Mouse (Mus musculus) intestine, postnatal 0 days (tissue): ENCODE results near the gene Hist2h2aa2. TPM values are rescaled to one million over a fixed set of nuclear protein-coding genes. Genes with fewer than 3 reads are reported as not detected.

Experiments used
- ATAC-seq: fragments of 200-750 bp; cut with Nextera tagmentation; 2 replicates; pipeline ENCODE4 v1.8.0; 2017; ENCODE audit warnings: mild to moderate bottlenecking, moderate TSS enrichment, moderate library complexity
- H3K27ac ChIP-seq: fragments of 300-500 bp; sonication (generic); 2 replicates; pipeline ENCODE4 v1.5.1; 2014; ENCODE audit warnings: mild to moderate bottlenecking, low read depth, low read length, moderate library complexity
- H3K27me3 ChIP-seq: fragments of 300-500 bp; sonication (generic); replicated peaks from 2 replicates; pipeline ENCODE4 v1.6.1; 2014; ENCODE audit warnings: low read length, mixed read lengths; ENCODE audit not compliant: control insufficient read depth, insufficient read depth
- H3K36me3 ChIP-seq: fragments of 300-500 bp; sonication (generic); 2 replicates; pipeline ENCODE4 v1.6.1; 2014; ENCODE audit warnings: mild to moderate bottlenecking, moderate library complexity; ENCODE audit not compliant: control insufficient read depth, insufficient read depth
- H3K4me1 ChIP-seq: fragments of 300-500 bp; sonication (generic); replicated peaks from 2 replicates; pipeline ENCODE4 v1.6.1; 2014; ENCODE audit warnings: antibody characterized with exemption, low read length, mixed read lengths; ENCODE audit not compliant: control insufficient read depth, insufficient read depth
- H3K4me2 ChIP-seq: fragments of 300-500 bp; sonication (generic); replicated peaks from 2 replicates; pipeline ENCODE4 v1.6.1; 2014; ENCODE audit warnings: low read depth, mild to moderate bottlenecking, moderate library complexity
- H3K4me3 ChIP-seq: fragments of 300-500 bp; sonication (generic); 2 replicates; pipeline ENCODE4 v1.5.1; 2014; ENCODE audit warnings: low read depth, low read length
- H3K9ac ChIP-seq: fragments of 300-500 bp; sonication (generic); 2 replicates; pipeline ENCODE4 v1.6.1; 2014; ENCODE audit warnings: mild to moderate bottlenecking, low read depth, low read length
- H3K9me3 ChIP-seq: fragments of 300-500 bp; sonication (generic); 2 replicates; pipeline ENCODE4 v1.6.1; 2016; ENCODE audit warnings: mixed run types; ENCODE audit not compliant: control insufficient read depth
- CTCF ChIP-seq: sonication (generic); IDR thresholded peaks from 2 replicates; pipeline ENCODE4 v1.5.1; 2016; ENCODE audit warnings: low read depth, mild to moderate bottlenecking, control low read depth, antibody characterized with exemption, moderate library complexity
- WGBS: fragments of 180-500 bp; shearing (Covaris S2); extraction: QIAGEN DNeasy Blood & Tissue Kit; methylation state at CpG from one replicate; pipeline ENCODE4 v1.1.7; 2014; 5-methylcytosine and 5-hydroxymethylcytosine counted together
- polyA plus RNA-seq: library from polyadenylated mRNA; unstranded; fragments of >200 nt; fragmentation: Nextera tagmentation; extraction: Ambion mirVana; gene quantifications from 2 replicates; pipeline ENCODE4 v1.2.1, GENCODE M21; 2015

Hist2h2aa2 gene
- polyA plus RNA-seq, 1 experiment from 2014 or later = 87.4 TPM

DNA sequence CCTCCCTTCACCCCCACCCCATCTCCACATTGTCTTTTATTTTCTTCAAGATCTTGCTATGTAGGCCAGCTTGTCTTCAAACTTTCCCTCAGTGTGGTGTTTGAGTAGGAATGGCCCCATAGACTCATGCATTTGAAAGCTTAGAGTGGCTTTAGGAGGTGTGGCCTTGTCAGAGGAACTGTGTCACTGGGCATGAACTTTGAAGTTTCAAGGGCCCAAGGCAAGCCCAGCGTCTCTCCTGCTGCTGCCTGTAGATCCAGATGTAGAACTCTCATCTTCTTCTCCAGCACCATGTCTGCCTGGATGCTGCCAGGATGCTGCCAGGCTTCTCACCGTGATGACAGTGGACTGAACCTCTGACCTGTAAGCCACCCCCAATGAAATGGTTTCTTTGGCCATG lies 11.2 kb downstream of the Hist2h2aa2 start:
- Histone ChIP-seq H3K27ac (no peak overlapping the region), H3K4me3 (no peak overlapping the region), H3K9me3 (no peaks in the 10 kb centered on the region), H3K4me2 (no peak overlapping the region), H3K27me3 (no peaks in the 10 kb centered on the region), H3K36me3 (no peaks in the 10 kb centered on the region), H3K9ac (no peak overlapping the region), H3K4me1 (peaks cover 3% of the 10 kb centered on the region; the same call in 1 of the 2 replicates)
- no peak for ATAC-seq
- TF ChIP-seq CTCF = no peak
- WGBS = 47% methylated on average over 2 of the region's 2 CpGs

- no peak for TF ChIP-seq CTCF
- ATAC-seq = 0 out of 2 replicates have a peak, but pooled peaks have one; percentile 9
- Histone ChIP-seq H3K9me3 (no peaks in the 10 kb centered on the region), H3K27me3 (no peaks in the 10 kb centered on the region), H3K4me3 (no peak overlapping the region), H3K36me3 (no peaks in the 10 kb centered on the region), H3K9ac (no peak overlapping the region), H3K4me1 (peaks cover 3% of the 10 kb centered on the region; the same call in 1 of the 2 replicates), H3K27ac (no peak overlapping the region), H3K4me2 (no peak overlapping the region)
- 53% methylated on average over 8 of the region's 8 CpGs for WGBS
These were observed 13.1 kb downstream of the Hist2h2aa2 start for GRCm38 (mm10) chr3:96226695-96227648.

- H3K4me2 ChIP-seq = no peak overlapping the region
- no peaks in the 10 kb centered on the region for H3K36me3 ChIP-seq
- H3K27me3 ChIP-seq = no peaks in the 10 kb centered on the region
- no peak overlapping the region for H3K4me3 ChIP-seq
- no peak overlapping the region for H3K27ac ChIP-seq
- WGBS = 37% methylated on average over 2 of the region's 2 CpGs
- ATAC-seq = no peak
- TF ChIP-seq CTCF = no peak
- no peaks in the 10 kb centered on the region for H3K9me3 ChIP-seq
- H3K4me1 ChIP-seq = peaks cover 3% of the 10 kb centered on the region; the same call in 1 of the 2 replicates
- H3K9ac ChIP-seq = no peak overlapping the region
These were observed 14.7 kb downstream of the Hist2h2aa2 start for GRCm38 (mm10) chr3:96225421-96225820.

DNA sequence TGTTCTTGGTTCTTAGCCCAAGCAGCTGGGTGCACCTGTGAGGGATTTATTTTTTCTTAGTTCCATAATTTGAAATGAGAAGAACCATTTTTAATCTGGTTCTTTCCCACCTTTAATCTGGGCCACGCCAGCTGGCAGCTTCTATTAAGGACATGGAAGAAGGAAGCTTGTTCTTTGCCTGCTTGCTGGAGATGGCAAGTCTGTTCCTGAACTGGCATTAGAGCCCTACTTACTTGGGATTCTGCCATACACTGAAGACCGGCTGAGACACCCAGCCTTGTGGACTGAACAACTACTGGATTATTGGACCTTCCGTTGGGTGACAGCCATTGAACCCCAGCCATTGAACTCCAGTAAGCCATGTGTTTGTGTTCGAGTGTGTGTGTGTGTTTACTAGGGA lies 17.3 kb downstream of the Hist2h2aa2 start:
- TF ChIP-seq CTCF = no peak
- no peak overlapping the region for H3K4me3 ChIP-seq
- WGBS = 91% methylated on average over 4 of the region's 4 CpGs
- H3K4me2 ChIP-seq = no peak overlapping the region; the same call in 1 of the 2 replicates
- H3K36me3 ChIP-seq = no peaks in the 10 kb centered on the region
- H3K9me3 ChIP-seq = no peaks in the 10 kb centered on the region
- peaks cover 3% of the 10 kb centered on the region; the same call in 1 of the 2 replicates for H3K4me1 ChIP-seq
- H3K9ac ChIP-seq = no peak overlapping the region
- H3K27ac ChIP-seq = no peak overlapping the region
- H3K27me3 ChIP-seq = no peaks in the 10 kb centered on the region
- ATAC-seq = no peak

- no peaks in the 10 kb centered on the region for H3K27me3 ChIP-seq
- peak overlapping the region; percentile 92 for H3K27ac ChIP-seq
- peaks cover 3% of the 10 kb centered on the region; the same call in 1 of the 2 replicates for H3K4me1 ChIP-seq
- H3K4me3 ChIP-seq = peak overlapping the region; percentile 59
- H3K9me3 ChIP-seq = no peaks in the 10 kb centered on the region
- H3K4me2 ChIP-seq = peak overlapping the region; percentile 76
- ATAC-seq = no peak
- TF ChIP-seq CTCF = no peak
- 12% methylated on average over 9 of the region's 9 CpGs for WGBS
- no peaks in the 10 kb centered on the region for H3K36me3 ChIP-seq
- H3K9ac ChIP-seq = peak overlapping the region; percentile 26; the same call in 1 of the 2 replicates
These were observed 18.4 kb downstream of the Hist2h2aa2 start for GRCm38 (mm10) chr3:96221640-96222038.
